Mouse (Mus musculus): ENCODE data around the gene Prpf40b. TPM values are rescaled to one million over a fixed set of nuclear protein-coding genes. Genes with fewer than 3 reads are reported as not detected.

Gene Prpf40b
- polyA plus RNA-seq, 1 experiment from 2014 or later: 8.0 TPM

DNA sequence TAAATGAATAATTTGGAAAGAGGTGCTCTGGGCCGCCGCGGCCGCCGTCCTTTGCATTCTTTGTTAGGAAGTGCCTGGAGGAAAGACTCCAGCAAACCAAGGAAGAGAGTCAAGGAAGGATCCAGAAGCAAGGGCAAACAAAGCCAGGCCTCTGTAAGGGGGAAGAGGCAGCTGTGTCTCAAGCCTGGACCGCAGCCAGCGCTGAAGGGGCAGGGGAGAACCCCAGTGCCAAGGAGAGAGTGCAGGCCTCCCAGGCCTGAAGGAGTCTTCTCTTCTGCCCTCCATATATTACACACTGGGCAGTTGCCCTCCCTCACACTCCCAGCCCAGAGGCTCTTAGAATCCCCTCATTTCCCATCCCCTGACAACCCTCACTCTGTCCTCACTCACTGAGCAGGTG lies 16.6 kb upstream of the Prpf40b start:
- no peak overlapping the region for H3K9ac ChIP-seq (ENCODE audit: low read depth, low read length)
- H3K27me3 ChIP-seq (ENCODE audit: control insufficient read depth, insufficient read depth, low read depth, low read length): no peaks in the 10 kb centered on the region
- ATAC-seq (ENCODE audit: low read depth): no peak
- no peaks in the 10 kb centered on the region for H3K36me3 ChIP-seq (ENCODE audit: control insufficient read depth, insufficient read depth)
- no peak overlapping the region for H3K4me2 ChIP-seq (ENCODE audit: low read depth, low read length)
- WGBS (ENCODE audit: insufficient replicate concordance): 86% methylated on average over 7 of the region's 7 CpGs
- H3K9me3 ChIP-seq (replicated peaks; ENCODE audit: control insufficient read depth, low read length): no peaks in the 10 kb centered on the region
- H3K27ac ChIP-seq (ENCODE audit: low read length): no peak overlapping the region
- no peak overlapping the region for H3K4me3 ChIP-seq (ENCODE audit: low read depth, low read length)
- H3K4me1 ChIP-seq (ENCODE audit: control insufficient read depth, low read depth, low read length): no peaks in the 10 kb centered on the region

DNA sequence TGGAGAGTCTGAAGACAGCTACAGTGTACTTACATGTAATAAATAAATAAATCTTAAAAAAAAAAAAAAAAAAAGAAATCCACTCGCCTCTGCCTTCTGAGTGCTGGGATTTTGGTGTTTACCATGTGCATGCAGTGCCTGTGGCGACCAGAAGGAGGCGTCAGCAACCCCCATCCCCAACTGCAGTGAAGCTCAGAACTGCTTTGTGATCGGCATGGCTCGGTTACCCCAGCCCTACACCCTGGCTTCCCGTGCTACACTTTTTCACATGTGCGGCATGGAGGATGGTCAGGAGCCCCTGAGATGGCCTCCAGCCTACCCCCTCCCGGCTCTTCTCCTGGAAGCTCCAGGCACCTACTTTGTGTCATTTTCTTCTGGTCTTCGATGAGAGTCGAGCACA lies 11.4 kb upstream of the Prpf40b start:
- no peak overlapping the region for H3K4me2 ChIP-seq (ENCODE audit: low read depth, low read length)
- no peaks in the 10 kb centered on the region for H3K27me3 ChIP-seq (ENCODE audit: control insufficient read depth, insufficient read depth, low read depth, low read length)
- H3K4me1 ChIP-seq (ENCODE audit: control insufficient read depth, low read depth, low read length): peaks cover 15% of the 10 kb centered on the region
- no peak overlapping the region for H3K9ac ChIP-seq (ENCODE audit: low read depth, low read length)
- H3K9me3 ChIP-seq (replicated peaks; ENCODE audit: control insufficient read depth, low read length): no peaks in the 10 kb centered on the region
- WGBS (ENCODE audit: insufficient replicate concordance): 57% methylated on average over 10 of the region's 10 CpGs
- no peaks in the 10 kb centered on the region for H3K36me3 ChIP-seq (ENCODE audit: control insufficient read depth, insufficient read depth)
- H3K27ac ChIP-seq (ENCODE audit: low read length): no peak overlapping the region
- no peak overlapping the region for H3K4me3 ChIP-seq (ENCODE audit: low read depth, low read length)
- ATAC-seq (ENCODE audit: low read depth): no peak

GRCm38 (mm10) chr15:99284527-99285188 lies 10.2 kb upstream of the Prpf40b start:
- no peak overlapping the region for H3K27ac ChIP-seq (ENCODE audit: low read length)
- WGBS (ENCODE audit: insufficient replicate concordance): 17% methylated on average over 14 of the region's 14 CpGs
- H3K9ac ChIP-seq (ENCODE audit: low read depth, low read length): no peak overlapping the region
- peak overlapping the region; percentile 18; the same call in 1 of the 2 replicates for H3K4me2 ChIP-seq (ENCODE audit: low read depth, low read length)
- ATAC-seq (ENCODE audit: low read depth): peak; percentile 66
- no peak overlapping the region for H3K4me3 ChIP-seq (ENCODE audit: low read depth, low read length)
- H3K9me3 ChIP-seq (replicated peaks; ENCODE audit: control insufficient read depth, low read length): no peaks in the 10 kb centered on the region
- H3K4me1 ChIP-seq (ENCODE audit: control insufficient read depth, low read depth, low read length): peaks cover 15% of the 10 kb centered on the region
- no peaks in the 10 kb centered on the region for H3K27me3 ChIP-seq (ENCODE audit: control insufficient read depth, insufficient read depth, low read depth, low read length)
- H3K36me3 ChIP-seq (ENCODE audit: control insufficient read depth, insufficient read depth): no peaks in the 10 kb centered on the region

DNA sequence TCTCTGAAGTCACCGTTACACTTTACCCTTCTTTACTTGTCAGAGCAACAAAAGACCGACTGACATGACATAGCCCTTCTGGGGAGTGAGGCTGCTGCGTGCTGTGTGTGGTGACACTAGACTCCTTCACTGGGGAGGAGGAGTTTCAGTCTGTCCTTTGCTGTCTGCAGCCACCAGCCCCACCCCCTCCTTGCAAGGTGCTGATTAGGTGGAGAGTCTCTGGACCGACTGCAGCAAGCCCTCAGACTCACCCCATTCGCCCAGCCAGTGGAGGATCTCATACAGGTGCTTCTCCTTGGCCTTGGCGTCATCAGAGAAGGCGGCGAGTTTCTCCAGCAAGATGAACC lies 9.7 kb upstream of the Prpf40b start:
- Histone ChIP-seq H3K4me2 (ENCODE audit: low read depth, low read length) (0 out of 2 replicates have a peak overlapping the region, but pooled peaks have one; percentile 18), H3K27me3 (ENCODE audit: control insufficient read depth, insufficient read depth, low read depth, low read length) (no peaks in the 10 kb centered on the region), H3K4me1 (ENCODE audit: control insufficient read depth, low read depth, low read length) (peaks cover 15% of the 10 kb centered on the region), H3K36me3 (ENCODE audit: control insufficient read depth, insufficient read depth) (no peaks in the 10 kb centered on the region), H3K27ac (ENCODE audit: low read length) (no peak overlapping the region), H3K4me3 (ENCODE audit: low read depth, low read length) (no peak overlapping the region), H3K9ac (ENCODE audit: low read depth, low read length) (no peak overlapping the region), H3K9me3 (replicated peaks; ENCODE audit: control insufficient read depth, low read length) (no peaks in the 10 kb centered on the region)
- 38% methylated on average over 8 of the region's 8 CpGs for WGBS (ENCODE audit: insufficient replicate concordance)
- peak; percentile 66 for ATAC-seq (ENCODE audit: low read depth)

GRCm38 (mm10) chr15:99290586-99290985 lies 4.3 kb upstream of the Prpf40b start:
- Histone ChIP-seq H3K36me3 (ENCODE audit: control insufficient read depth, insufficient read depth) (no peaks in the 10 kb centered on the region), H3K4me3 (ENCODE audit: low read depth, low read length) (no peak overlapping the region), H3K4me1 (ENCODE audit: control insufficient read depth, low read depth, low read length) (peaks cover 4% of the 10 kb centered on the region), H3K9ac (ENCODE audit: low read depth, low read length) (no peak overlapping the region), H3K27ac (ENCODE audit: low read length) (no peak overlapping the region), H3K4me2 (ENCODE audit: low read depth, low read length) (no peak overlapping the region), H3K27me3 (ENCODE audit: control insufficient read depth, insufficient read depth, low read depth, low read length) (no peaks in the 10 kb centered on the region), H3K9me3 (replicated peaks; ENCODE audit: control insufficient read depth, low read length) (no peaks in the 10 kb centered on the region)
- WGBS (ENCODE audit: insufficient replicate concordance): 71% methylated on average over 11 of the region's 11 CpGs
- no peak for ATAC-seq (ENCODE audit: low read depth)

DNA sequence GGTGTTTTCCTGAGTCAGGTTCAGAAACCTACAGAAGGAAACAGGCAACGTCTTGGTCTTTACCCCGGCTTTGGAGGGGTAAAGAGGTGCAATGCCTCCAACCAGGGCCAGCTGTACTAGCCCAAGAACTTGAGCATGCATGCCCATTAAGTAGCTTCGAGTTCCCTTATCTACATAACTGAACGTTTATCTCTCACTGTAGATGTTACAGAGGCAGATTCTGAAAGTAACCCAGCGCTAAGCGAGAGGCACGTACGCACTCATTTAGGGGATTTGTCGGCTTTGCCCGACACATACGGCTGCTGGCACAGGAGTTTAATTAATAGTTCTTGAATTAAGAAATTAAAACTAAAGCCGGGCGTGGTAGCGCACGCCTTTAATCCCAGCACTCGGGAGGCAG lies 600 bp upstream of the Prpf40b start:
- H3K36me3 ChIP-seq (ENCODE audit: control insufficient read depth, insufficient read depth): no peaks in the 10 kb centered on the region
- peaks cover 4% of the 10 kb centered on the region for H3K4me1 ChIP-seq (ENCODE audit: control insufficient read depth, low read depth, low read length)
- no peaks in the 10 kb centered on the region for H3K27me3 ChIP-seq (ENCODE audit: control insufficient read depth, insufficient read depth, low read depth, low read length)
- H3K9me3 ChIP-seq (replicated peaks; ENCODE audit: control insufficient read depth, low read length): no peaks in the 10 kb centered on the region
- H3K27ac ChIP-seq (ENCODE audit: low read length): no peak overlapping the region
- H3K4me3 ChIP-seq (ENCODE audit: low read depth, low read length): peak overlapping the region; percentile 71
- ATAC-seq (ENCODE audit: low read depth): no peak
- H3K9ac ChIP-seq (ENCODE audit: low read depth, low read length): peak overlapping the region; percentile 65
- WGBS (ENCODE audit: insufficient replicate concordance): 7% methylated on average over 16 of the region's 16 CpGs
- peak overlapping the region; percentile 82 for H3K4me2 ChIP-seq (ENCODE audit: low read depth, low read length)

GRCm38 (mm10) chr15:99295484-99295981 lies 646 bp downstream of the Prpf40b start, which contains the start of gene Fam186b:
TSS of gene Fam186b (minus strand) at chr15:99295888.
- peak within 1 kb of the TSS; percentile 82 for H3K4me2 ChIP-seq (ENCODE audit: low read depth, low read length)
- H3K27ac ChIP-seq (ENCODE audit: low read length): peak within 1 kb of the TSS; percentile 53; the same call in 1 of the 2 replicates
- H3K9me3 ChIP-seq (replicated peaks; ENCODE audit: control insufficient read depth, low read length): no peaks in the 10 kb centered on the region
- peak within 1 kb of the TSS; percentile 71 for H3K4me3 ChIP-seq (ENCODE audit: low read depth, low read length)
- H3K36me3 ChIP-seq (ENCODE audit: control insufficient read depth, insufficient read depth): no peaks in the 10 kb centered on the region
- H3K9ac ChIP-seq (ENCODE audit: low read depth, low read length): peak within 1 kb of the TSS; percentile 65
- no peak for ATAC-seq (ENCODE audit: low read depth)
- peaks cover 4% of the 10 kb centered on the region for H3K4me1 ChIP-seq (ENCODE audit: control insufficient read depth, low read depth, low read length)
- WGBS (ENCODE audit: insufficient replicate concordance): 4% methylated on average over 17 of the region's 17 CpGs
- H3K27me3 ChIP-seq (ENCODE audit: control insufficient read depth, insufficient read depth, low read depth, low read length): no peaks in the 10 kb centered on the region

DNA sequence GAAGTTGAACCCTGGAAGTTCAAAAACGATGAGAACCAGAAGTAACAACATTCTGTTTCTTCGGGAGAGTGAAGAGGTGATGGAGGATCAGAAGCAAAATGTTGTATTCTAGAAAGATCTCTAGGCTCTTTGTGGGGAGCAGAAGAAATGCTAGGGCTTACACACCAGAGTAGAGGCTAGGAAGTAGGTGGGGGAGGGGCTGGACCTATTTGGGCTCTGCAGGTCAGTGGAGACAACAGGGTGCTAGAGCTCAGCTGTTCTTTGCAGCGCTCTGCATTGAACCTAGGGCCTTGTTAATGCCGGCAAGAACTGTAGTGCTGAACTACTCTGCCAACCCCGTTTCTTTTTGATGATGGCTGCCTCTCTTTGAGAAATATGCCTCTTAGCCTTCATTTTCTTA lies 1.3 kb downstream of the Prpf40b start:
- no peak for ATAC-seq (ENCODE audit: low read depth)
- Histone ChIP-seq H3K4me2 (ENCODE audit: low read depth, low read length) (no peak overlapping the region; the same call in 1 of the 2 replicates), H3K4me3 (ENCODE audit: low read depth, low read length) (no peak overlapping the region), H3K9ac (ENCODE audit: low read depth, low read length) (no peak overlapping the region), H3K27ac (ENCODE audit: low read length) (no peak overlapping the region), H3K4me1 (ENCODE audit: control insufficient read depth, low read depth, low read length) (peaks cover 4% of the 10 kb centered on the region), H3K36me3 (ENCODE audit: control insufficient read depth, insufficient read depth) (no peaks in the 10 kb centered on the region), H3K9me3 (replicated peaks; ENCODE audit: control insufficient read depth, low read length) (no peaks in the 10 kb centered on the region), H3K27me3 (ENCODE audit: control insufficient read depth, insufficient read depth, low read depth, low read length) (no peaks in the 10 kb centered on the region)
- 54% methylated on average over 5 of the region's 5 CpGs for WGBS (ENCODE audit: insufficient replicate concordance)

DNA sequence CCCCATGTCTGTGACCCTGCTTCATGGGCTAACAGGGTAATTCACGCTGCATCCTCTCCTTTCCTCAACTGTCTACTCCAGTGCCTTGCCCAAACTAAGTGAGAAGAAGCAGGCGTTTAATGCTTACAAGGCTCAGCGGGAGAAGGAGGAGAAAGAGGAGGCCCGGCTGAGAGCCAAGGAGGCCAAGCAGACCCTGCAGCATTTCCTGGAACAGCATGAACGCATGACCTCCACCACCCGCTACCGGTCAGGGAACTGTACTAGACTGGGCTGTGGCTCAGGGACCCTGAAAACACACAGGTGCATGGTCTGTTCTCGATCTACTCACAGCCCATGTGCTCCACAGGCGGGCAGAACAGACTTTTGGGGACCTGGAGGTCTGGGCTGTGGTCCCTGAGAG lies 12.6 kb downstream of the Prpf40b start:
- ATAC-seq (ENCODE audit: low read depth): no peak
- Histone ChIP-seq H3K27ac (ENCODE audit: low read length) (no peak overlapping the region), H3K9me3 (replicated peaks; ENCODE audit: control insufficient read depth, low read length) (no peaks in the 10 kb centered on the region), H3K27me3 (ENCODE audit: control insufficient read depth, insufficient read depth, low read depth, low read length) (no peaks in the 10 kb centered on the region), H3K4me1 (ENCODE audit: control insufficient read depth, low read depth, low read length) (no peaks in the 10 kb centered on the region), H3K36me3 (ENCODE audit: control insufficient read depth, insufficient read depth) (0 out of 2 replicates have a peak, but pooled peaks cover 2% of the 10 kb centered on the region), H3K4me2 (ENCODE audit: low read depth, low read length) (no peak overlapping the region), H3K9ac (ENCODE audit: low read depth, low read length) (no peak overlapping the region), H3K4me3 (ENCODE audit: low read depth, low read length) (no peak overlapping the region)
- WGBS (ENCODE audit: insufficient replicate concordance): 72% methylated on average over 9 of the region's 9 CpGs

Measured in liver, embryonic 16.5 days (tissue).